Mouse (Mus musculus): ENCODE data around the gene Atp5g1.

The Atp5g1 gene

DNA sequence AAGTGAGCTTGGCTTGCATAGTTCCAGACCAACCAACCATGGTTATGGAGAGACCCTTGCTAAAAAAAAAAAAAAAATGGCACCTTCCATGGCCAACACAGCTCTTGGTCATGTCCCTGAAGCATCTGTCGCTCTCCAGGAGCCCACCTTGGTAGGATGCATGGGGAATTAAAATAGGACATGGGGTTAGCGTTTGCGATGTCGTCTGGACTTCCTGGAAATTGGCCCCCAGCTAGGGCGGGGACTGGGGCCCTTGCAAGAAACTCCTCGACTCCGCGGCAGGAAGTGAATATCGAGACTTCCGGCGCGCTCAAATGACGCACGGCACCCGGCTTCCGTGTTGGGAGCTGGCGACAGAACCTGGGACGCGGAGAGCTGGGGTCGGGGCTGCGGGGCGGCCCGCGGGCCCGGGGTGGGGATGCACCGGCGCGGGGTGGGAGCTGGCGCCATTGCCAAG is 40.8 kb downstream of the Atp5g1 start, which contains the start of gene Snf8:
TSS of gene Snf8 (plus strand) at position 290 of the 457 bp plus-strand sequence.
- in situ Hi-C loops (cut with MboI; ENCODE audit: unreplicated experiment in 2 of 2), result loop anchor here (10.0 to 25.0 kb wide), 3 partner anchors 172 to 650 kb away; partner anchors contain the start of gene Slc35b1 (in 1 of the 2)

DNA sequence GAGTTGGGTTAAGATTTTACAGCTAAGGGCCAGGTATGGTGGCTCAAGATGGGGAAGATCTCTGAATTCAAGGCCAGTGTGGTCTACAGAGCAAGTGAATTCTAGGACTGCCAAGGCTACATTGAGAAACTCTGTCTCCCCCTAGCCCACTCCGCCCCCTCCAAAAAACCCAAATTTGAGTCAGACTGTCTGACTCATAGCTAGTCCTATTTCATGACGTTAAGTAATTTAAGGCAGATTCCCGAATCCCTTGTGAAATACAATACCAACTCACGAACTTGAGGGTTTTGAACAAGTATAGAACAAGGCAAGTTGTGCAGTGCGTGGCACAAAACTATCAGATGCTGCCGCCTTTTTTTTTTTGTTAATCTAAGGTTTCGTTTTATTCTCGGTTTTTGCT is 41.4 kb downstream of the Atp5g1 start:
- in situ Hi-C loops (cut with MboI; ENCODE audit: unreplicated experiment in 2 of 2), result loop anchor here (10.0 to 25.0 kb wide), 3 partner anchors 172 to 649 kb away; partner anchors contain the start of gene Slc35b1 (in 1 of the 2)

DNA sequence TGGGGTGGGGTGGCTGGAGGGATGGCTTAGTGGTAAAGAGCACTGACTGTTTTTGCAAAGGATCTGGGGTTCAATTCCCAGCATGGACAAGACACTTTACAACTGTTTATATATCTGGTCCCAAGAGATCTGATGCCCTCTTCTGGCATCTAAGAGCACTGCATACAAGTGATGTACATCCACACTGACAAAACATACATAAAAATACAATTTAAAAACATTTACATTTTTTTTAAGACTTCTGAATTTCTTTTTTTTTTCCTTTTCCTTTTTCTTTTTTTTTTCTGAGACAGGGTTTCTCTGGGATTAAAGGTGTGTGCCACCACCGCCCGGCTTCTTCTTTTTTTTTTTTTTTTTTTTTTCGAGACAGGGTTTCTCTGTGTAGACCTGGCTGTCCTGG is 42.2 kb downstream of the Atp5g1 start:
- in situ Hi-C loops (cut with MboI; ENCODE audit: unreplicated experiment in 2 of 2), result loop anchor here (10.0 to 25.0 kb wide), 3 partner anchors 171 to 648 kb away; partner anchors contain the start of gene Slc35b1 (in 1 of the 2)

DNA sequence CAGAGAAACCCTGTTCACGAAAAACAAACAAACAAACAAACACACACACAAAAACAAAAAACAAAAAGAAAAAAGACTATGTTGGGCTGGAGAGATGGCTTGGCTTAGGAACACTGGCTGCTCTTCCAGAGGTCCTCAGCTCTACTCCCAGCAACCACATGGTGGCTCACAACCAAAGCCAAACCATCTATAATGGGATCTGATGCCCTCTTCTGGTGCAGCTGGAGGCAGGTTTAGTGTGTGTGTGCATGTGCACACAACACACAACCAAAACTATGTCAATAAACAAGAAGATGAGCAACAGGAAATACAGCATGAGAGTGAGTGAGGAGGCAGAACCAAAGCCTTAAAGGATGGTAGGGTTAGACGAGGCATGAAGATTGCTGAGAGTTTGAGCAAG is 43.8 kb downstream of the Atp5g1 start:
- in situ Hi-C loops (cut with MboI; ENCODE audit: unreplicated experiment in 2 of 2), result loop anchor here (10.0 to 25.0 kb wide), 3 partner anchors 169 to 647 kb away; partner anchors contain the start of gene Slc35b1 (in 1 of the 2)

DNA sequence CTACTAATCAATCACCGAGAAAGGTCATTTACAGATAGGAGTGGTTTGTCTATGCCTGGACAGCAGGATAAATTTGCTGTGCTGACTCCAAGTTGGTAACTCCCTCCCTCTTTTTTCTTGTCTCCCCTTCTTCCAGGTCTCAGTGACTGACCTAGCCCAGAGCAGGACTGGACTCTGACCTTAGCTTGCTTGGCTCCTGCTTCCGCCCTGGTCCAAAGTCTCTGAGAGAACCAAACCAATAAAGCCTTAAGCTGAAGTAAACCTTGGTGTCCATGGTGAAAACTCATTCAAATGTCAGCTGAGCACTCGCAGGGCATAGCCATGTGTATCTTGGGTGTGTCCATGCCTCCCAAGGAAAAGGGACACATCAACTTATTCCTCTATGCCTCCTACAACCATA is 44.9 kb downstream of the Atp5g1 start:
- in situ Hi-C loops (cut with MboI; ENCODE audit: unreplicated experiment in 2 of 2), result loop anchor here (10.0 to 25.0 kb wide), 3 partner anchors 168 to 646 kb away; partner anchors contain the start of gene Slc35b1 (in 1 of the 2)

DNA sequence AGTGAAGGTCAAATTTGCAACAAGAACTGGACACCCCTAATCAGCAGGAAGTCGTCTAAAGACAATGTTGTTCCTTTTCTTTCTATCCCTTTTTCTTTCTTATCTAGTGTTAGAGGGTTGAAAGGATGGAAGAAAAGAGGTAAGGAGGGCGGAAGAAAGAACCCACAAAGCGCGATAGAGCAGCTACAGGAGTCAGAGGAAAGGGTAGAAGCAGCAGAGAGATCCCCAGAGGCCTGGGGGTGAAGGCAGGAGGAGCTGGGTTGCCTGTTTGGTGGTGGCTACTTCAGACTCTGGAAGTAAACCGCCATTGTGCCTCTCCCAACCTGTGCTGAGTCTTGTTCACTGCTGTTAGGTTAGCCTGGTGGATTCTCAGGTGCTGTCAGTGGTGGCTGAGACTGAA is 47.3 kb downstream of the Atp5g1 start:
- in situ Hi-C loops (cut with MboI; ENCODE audit: unreplicated experiment in 2 of 2), result loop anchor here in 1 of 2 experiments (25.0 kb wide), 1 partner anchor 166 kb away; no protein-coding TSS in a partner anchor

DNA sequence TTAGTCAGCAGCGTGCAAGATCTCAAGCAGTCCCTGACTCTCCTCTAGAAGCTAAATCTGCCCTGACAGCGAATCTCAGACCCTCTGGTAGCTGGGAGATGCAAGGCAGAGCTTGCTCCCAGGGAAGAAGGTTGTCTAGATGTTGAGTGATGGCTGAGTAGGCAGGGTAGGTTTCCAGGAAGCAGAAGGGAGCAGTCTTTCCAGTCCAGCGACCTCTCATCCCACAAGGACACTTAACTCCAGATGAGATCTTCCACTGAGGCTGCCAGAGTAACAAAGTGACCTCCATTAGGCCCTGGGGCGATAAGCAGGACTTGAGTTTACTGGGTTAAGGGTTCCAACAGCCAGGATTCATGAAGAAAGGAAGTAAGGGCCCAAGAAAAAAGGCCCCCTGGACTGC is 54.8 kb downstream of the Atp5g1 start:
- in situ Hi-C loops (cut with MboI; ENCODE audit: unreplicated experiment in 2 of 2), result no loop called here

Data from v-Abl transformed pro-B cells (cell line).